Mouse (Mus musculus) lung, postnatal 0 days (tissue): ENCODE results near the gene Dock4.

Experiments
- CTCF ChIP-seq: IDR thresholded peaks from 2 replicates; pipeline ENCODE4 v1.5.1; 2016; ENCODE audit warnings: antibody characterized with exemption, mild to moderate bottlenecking
- EP300 ChIP-seq: IDR thresholded peaks from 2 replicates; pipeline ENCODE4 v1.6.1; 2016; ENCODE audit warnings: antibody characterized with exemption, mild to moderate bottlenecking, control low read depth

- TF ChIP-seq CTCF = no peak
- no peak for TF ChIP-seq EP300
Observed at GRCm38 (mm10) chr12:40645869-40646268, 200.1 kb downstream of the Dock4 start.
